Mouse (Mus musculus) heart, adult 8-10 months (tissue): ENCODE measurements at regions not wholly inside any gene's neighbourhood (a gene's known extent, or its start where the extent isn't known, plus 50 kb on each side); places are given as distances from the start of the nearest gene placed in this dataset.

ENCODE experiments used
- DNase-seq: peaks from one replicate; pipeline ENCODE4 v3.0.0; 2022; ENCODE audit warnings: low spot score

DNA sequence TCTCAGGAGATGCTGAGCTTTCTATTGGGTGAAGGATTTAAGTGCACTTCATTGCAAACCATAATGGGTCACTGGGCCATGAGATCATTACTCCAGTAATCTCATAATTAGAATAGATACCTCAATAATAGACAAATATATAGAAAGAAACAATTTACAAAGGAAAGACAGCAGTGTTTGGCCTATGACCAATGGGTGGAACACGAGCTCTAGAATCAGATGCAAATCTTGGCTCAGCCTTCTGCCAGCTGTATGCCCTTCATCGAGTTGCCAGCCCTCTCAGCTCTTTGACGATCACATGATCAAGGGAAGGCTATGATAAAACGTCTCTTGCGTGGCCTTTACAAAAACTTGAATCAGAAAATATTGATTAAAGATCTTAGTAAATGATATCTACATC, 92.9 kb upstream of the Dapk1 start:
- no peak for DNase-seq

GRCm38 (mm10) chr13:60511101-60511500, 90.6 kb upstream of the Dapk1 start:
- no peak for DNase-seq

- no peak for DNase-seq
These were observed 90.1 kb upstream of the Dapk1 start for GRCm38 (mm10) chr13:60511628-60512027.

GRCm38 (mm10) chr13:60513756-60514155, 88.0 kb upstream of the Dapk1 start:
- no peak for DNase-seq

GRCm38 (mm10) chr13:60514806-60515205, 86.9 kb upstream of the Dapk1 start:
- DNase-seq, result no peak

- no peak for DNase-seq
These were observed 83.7 kb upstream of the Dapk1 start for GRCm38 (mm10) chr13:60518010-60518409.

GRCm38 (mm10) chr13:60519708-60520107, 82.0 kb upstream of the Dapk1 start:
- no peak for DNase-seq

GRCm38 (mm10) chr13:60522719-60523450, 78.9 kb upstream of the Dapk1 start:
- peak; percentile 24 for DNase-seq

- DNase-seq, result no peak
These were observed 73.9 kb upstream of the Dapk1 start for GRCm38 (mm10) chr13:60527806-60528205.

DNA sequence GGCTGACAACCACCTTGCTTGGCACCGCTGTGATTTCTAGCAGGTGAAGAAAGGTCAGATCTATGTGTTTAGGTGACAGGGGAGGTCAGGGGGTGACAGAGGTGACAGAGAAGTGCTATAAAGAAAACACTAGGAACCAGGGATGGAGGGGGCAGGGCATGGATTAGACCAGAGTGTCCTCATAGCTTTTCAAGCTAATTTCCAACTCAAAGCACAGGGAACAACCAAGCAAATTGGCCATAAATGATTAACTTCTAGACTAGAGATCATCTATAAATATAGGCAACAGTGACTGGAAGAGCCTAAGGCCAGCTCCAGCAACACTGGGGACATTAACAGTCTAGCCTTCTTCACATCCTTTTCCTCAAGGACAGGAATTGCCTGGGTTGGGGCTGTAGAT, 72.9 kb upstream of the Dapk1 start:
- DNase-seq, result no peak

DNA sequence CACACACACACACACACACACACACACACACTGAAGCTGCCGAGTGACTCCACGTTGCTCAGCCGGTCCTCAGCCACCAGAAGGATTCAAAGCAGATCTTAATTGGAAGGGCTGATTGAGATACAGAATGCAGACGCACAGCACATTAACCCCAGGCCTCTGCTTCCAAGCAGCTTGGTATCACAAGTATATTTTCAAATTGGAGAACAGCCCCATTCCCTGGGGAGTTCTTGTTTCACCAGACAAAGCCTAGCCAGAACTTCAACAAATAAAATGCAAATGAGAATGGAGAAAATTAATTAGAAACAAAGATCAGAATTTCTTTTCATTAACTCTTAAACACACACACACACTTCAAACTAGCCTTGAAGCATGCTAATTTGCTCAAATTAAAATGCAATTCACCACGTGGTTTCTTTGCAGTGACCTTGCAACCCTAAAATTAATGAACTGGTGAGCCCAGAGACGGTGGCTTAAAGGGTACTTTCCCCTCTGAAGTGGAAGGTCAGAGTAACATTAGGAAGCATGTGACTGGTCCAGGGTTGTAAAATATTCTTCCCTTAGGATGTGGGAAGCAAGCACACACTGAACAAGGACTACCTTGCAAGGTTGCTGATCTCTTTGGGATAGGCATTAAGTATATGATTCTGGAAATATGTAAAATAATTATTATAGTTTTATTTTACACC, 72.2 kb upstream of the Dapk1 start:
- DNase-seq, result no peak

DNA sequence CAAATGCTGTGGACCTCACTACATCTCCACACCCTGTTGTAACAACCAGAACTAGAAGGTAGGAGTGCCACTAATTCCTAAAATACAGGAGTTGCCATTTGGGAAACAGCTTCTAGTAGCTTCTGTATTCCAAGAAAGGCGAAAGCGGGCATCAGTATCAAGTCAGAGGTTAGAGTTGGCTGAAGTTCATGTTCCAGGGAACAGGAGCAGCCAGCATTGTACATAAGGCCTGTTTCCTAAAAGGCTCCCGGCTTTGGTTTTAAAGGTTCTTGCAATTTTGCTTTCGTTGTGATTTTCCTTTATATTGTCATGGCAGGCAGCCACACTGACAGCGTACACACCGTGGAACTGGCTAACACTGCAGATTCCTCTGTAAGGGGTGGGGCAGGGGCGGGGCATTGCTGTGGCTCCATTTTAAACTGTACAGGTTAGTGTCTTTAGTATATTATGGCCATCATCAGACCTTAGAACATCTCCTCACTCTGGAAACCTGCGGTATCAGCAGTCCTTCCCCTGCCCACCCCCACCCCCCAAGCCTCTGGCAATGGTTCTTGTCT, 67.8 kb upstream of the Dapk1 start:
- no peak for DNase-seq

- DNase-seq, result no peak
These were observed 67.2 kb upstream of the Dapk1 start for GRCm38 (mm10) chr13:60534501-60534900.

GRCm38 (mm10) chr13:60535045-60535444, 66.7 kb upstream of the Dapk1 start:
- DNase-seq, result no peak

DNA sequence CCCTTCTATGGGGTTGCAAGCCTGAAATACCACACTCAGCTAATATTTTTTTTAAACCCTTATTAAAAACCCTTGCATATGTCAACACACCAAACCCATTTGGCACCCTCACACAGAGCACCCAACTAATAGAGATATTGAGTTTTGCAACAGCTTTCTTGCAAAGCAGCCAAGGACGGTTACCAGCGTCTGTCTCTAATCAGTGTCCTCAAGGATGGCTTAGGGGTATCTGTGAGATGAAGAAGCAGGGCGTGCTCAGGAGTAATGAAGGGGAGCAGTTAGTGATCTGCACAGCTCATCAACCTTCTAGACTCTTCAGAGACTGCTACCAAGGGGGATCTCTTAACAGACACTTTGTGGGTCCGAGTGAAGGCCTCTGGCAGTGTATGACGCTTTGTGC, 65.0 kb upstream of the Dapk1 start:
- no peak for DNase-seq

GRCm38 (mm10) chr13:60538110-60538509, 63.6 kb upstream of the Dapk1 start:
- no peak for DNase-seq

DNA sequence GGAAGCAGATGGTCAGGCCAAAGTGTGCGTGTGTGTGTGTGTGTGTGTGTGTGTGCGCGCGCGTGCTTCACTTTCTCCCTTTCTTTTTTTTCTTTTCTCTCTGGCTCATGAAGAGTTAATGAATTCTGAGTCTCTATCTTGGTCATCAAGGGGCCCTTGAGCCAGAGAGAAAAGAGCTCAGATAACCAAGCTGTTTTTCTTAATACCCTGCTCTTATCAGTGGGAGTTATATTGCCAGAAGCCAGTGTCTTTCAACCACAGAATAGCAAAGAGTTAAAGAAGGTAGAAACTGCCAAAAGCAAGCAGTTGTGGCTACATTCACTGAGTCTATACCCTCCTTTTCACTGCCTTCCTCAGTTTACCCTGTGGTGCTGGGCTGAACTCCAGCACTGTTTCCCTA, 60.6 kb upstream of the Dapk1 start:
- no peak for DNase-seq

DNA sequence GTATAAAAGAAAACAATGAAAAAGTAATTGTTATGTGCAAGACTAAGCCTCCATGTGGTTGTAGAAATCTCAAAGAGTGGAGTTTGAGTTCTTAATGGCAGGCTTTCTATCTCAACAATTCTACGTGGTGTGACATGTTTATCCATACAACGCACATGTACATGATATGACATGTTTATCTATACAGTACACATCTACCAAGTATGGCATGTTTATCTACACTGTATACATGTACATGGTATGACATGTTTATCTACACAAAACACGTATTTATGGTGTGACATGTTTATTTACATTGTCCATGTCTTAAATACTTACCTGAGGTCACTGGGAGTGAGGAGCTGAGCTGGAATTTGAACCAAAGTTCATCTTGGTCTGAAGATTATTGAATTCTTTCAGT, 57.4 kb upstream of the Dapk1 start:
- no peak for DNase-seq

DNA sequence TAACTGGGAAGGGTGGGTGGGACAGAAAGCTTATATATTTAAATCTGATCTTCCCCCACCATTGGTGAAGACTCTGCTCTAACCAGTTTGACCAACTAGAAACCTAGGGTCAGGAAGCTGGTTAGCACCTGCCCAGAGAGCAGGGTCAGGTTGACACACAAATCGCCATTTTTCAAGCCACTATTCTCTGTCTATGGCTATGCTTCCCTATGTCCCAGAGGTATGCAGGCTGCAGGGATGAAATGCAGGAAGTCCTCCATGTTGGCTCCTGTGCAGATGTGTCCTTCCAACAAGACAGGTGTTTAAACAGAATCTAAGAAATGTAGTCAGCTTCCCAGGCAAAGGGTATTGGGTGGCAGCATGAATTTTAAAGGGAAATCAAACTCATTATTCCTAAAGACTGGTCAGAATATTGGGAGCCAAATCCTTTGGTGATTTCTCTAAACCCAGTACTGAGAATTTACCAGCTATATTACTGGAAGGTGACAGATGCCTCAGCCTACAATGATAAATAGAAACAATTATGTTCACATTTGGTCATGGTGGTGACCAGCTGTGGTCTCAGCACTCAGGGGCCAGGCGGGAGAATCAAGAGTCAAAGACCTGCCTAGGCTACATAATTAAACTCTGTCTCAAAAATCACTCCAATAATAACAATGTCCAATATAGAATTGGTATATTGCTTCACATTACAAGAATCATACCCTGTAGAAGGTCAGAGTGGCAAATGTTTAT, 55.6 kb upstream of the Dapk1 start:
- DNase-seq, result no peak
